In genomic region chr17:8787762-8788161, GRCm38 (mm10) we compare ENCODE assay signal across 25 mouse cellular contexts.
DNase-seq lines count a peak whose midpoint lies in the region; ATAC-seq lines count a peak whose summit lies in the region.
"Had no signal": no experiment of that assay in that cellular context is flagged by ENCODE, and none has a peak within 500 bp of the region (broad histone marks: within the 10 kb centered on the region; RNA-seq: fewer than 3 reads in every experiment).

No protein-coding gene starts in this region.

- 0 out of 2 replicates have a peak, but pooled peaks cover 2% of the 10 kb centered on the region for H3K27me3 ChIP-seq in kidney, embryonic 16.5 days (ENCODE audit: insufficient read depth, low read length)
- no peaks in the 10 kb centered on the region; the same call in 1 of the 2 replicates for H3K27me3 ChIP-seq in lung, embryonic 16.5 days (ENCODE audit: control insufficient read depth, insufficient read depth, low read depth, low read length)
- H3K27me3 ChIP-seq: embryonic facial prominence, embryonic 12.5 days; hindbrain, embryonic 15.5 days had no signal

- peak; percentile 17 for DNase-seq in embryo, embryonic 11 days
- DNase-seq in embryo, embryonic 9.5 days (ENCODE audit: extremely low spot score) = no peak
- no peak for DNase-seq in kidney, adult 8-10 months
- DNase-seq in kidney, postnatal 4 days = peak; percentile 16 to 38
- no peak for DNase-seq in kidney, postnatal 36 days
- DNase-seq in lung, postnatal 4 days = no peak
- DNase-seq: adrenal gland, adult 8-10 months; adrenal gland, postnatal 25 days; cerebellum, adult 11-12 months; cerebellum, adult 8-10 months; cerebellum, postnatal 10 days; cerebellum, postnatal 36 days; forebrain, postnatal 0 days; gastrocnemius, adult 2 months; gastrocnemius, postnatal 14 days; heart, adult 2 months had no signal

- ATAC-seq in kidney, embryonic 16.5 days (ENCODE audit: low FRiP score, low TSS enrichment) = peak; percentile 59
- peak; percentile 47; the same call in 1 of the 2 replicates for ATAC-seq in lung, embryonic 16.5 days (ENCODE audit: low read depth)
- ATAC-seq: activated CD4-positive, CD25-positive, alpha-beta regulatory T cell, adult 4 months; forebrain, embryonic 14.5 days; forebrain, postnatal 0 days had no signal

- H3K9ac ChIP-seq in kidney, embryonic 16.5 days (replicated peaks; ENCODE audit: low read length) = no peak overlapping the region
- no peak overlapping the region for H3K9ac ChIP-seq in lung, embryonic 16.5 days (ENCODE audit: low read length)
- H3K9ac ChIP-seq: embryonic facial prominence, embryonic 12.5 days; embryonic facial prominence, embryonic 15.5 days; forebrain, postnatal 0 days; hindbrain, embryonic 12.5 days; hindbrain, embryonic 15.5 days had no signal

- 36% methylated on average over 8 of the region's 8 CpGs for WGBS in kidney, embryonic 16.5 days
- WGBS in lung, embryonic 16.5 days = 43% methylated on average over 8 of the region's 8 CpGs

- H3K4me1 ChIP-seq in kidney, embryonic 16.5 days (ENCODE audit: insufficient read depth, low read length) = no peaks in the 10 kb centered on the region
- peaks cover 3% of the 10 kb centered on the region; the same call in 1 of the 2 replicates for H3K4me1 ChIP-seq in lung, embryonic 16.5 days (replicated peaks; ENCODE audit: control insufficient read depth, insufficient read depth, low read length)
- H3K4me1 ChIP-seq: embryonic facial prominence, embryonic 12.5 days; embryonic facial prominence, embryonic 15.5 days; heart, embryonic 10.5 days; hindbrain, embryonic 15.5 days had no signal

- H3K27ac ChIP-seq in kidney, embryonic 16.5 days (ENCODE audit: low read length) = no peak overlapping the region
- no peak overlapping the region for H3K27ac ChIP-seq in lung, embryonic 16.5 days (ENCODE audit: low read length)
- H3K27ac ChIP-seq: embryonic facial prominence, embryonic 12.5 days; embryonic facial prominence, embryonic 15.5 days; gastrocnemius, adult 2 months; heart, adult 2 months; heart, embryonic 10.5 days; hindbrain, embryonic 12.5 days; hindbrain, embryonic 15.5 days had no signal

- no peak overlapping the region for H3K4me2 ChIP-seq in kidney, embryonic 16.5 days (replicated peaks; ENCODE audit: low read depth, low read length)
- H3K4me2 ChIP-seq in lung, embryonic 16.5 days (ENCODE audit: low read depth, low read length) = no peak overlapping the region
- H3K4me2 ChIP-seq: embryonic facial prominence, embryonic 12.5 days; embryonic facial prominence, embryonic 15.5 days; hindbrain, embryonic 12.5 days; hindbrain, embryonic 15.5 days had no signal

- H3K9me3 ChIP-seq in kidney, embryonic 16.5 days (ENCODE audit: low read length) = no peaks in the 10 kb centered on the region
- H3K9me3 ChIP-seq in lung, embryonic 16.5 days (ENCODE audit: control insufficient read depth, low read length) = no peaks in the 10 kb centered on the region
- H3K9me3 ChIP-seq: embryonic facial prominence, embryonic 12.5 days; embryonic facial prominence, embryonic 15.5 days; heart, embryonic 10.5 days; hindbrain, embryonic 12.5 days; hindbrain, embryonic 15.5 days had no signal

- no peaks in the 10 kb centered on the region for H3K36me3 ChIP-seq in kidney, embryonic 16.5 days (ENCODE audit: insufficient read depth, low read length)
- H3K36me3 ChIP-seq in lung, embryonic 16.5 days (ENCODE audit: control insufficient read depth, insufficient read depth, low read length) = no peaks in the 10 kb centered on the region
- H3K36me3 ChIP-seq: embryonic facial prominence, embryonic 12.5 days; embryonic facial prominence, embryonic 15.5 days; heart, embryonic 10.5 days; hindbrain, embryonic 12.5 days; hindbrain, embryonic 15.5 days had no signal

- no peak overlapping the region for H3K4me3 ChIP-seq in kidney, embryonic 16.5 days (ENCODE audit: low read length)
- H3K4me3 ChIP-seq in lung, embryonic 16.5 days (ENCODE audit: low read length) = no peak overlapping the region
- H3K4me3 ChIP-seq: embryonic facial prominence, embryonic 12.5 days; embryonic facial prominence, embryonic 15.5 days; gastrocnemius, adult 2 months; heart, adult 2 months; heart, embryonic 10.5 days; hindbrain, embryonic 12.5 days; hindbrain, embryonic 15.5 days had no signal

Comparison
In these comparisons a context has a peak if more than half of its experiments do, and no peak if none do; other contexts are left out.
1. DNase-seq: peak in embryo, embryonic 11 days (single experiment) and kidney, postnatal 4 days (2 of 2); none in embryo, embryonic 9.5 days (single experiment), kidney, adult 8-10 months (0 of 2), kidney, postnatal 36 days (0 of 2) and lung, postnatal 4 days (0 of 2).